Mouse (Mus musculus) embryonic facial prominence, embryonic 11.5 days (tissue): Measurements from ENCODE around the gene Tent5b. TPM values are rescaled to one million over a fixed set of nuclear protein-coding genes. Genes with fewer than 3 reads are reported as not detected.

Experiments used
- ATAC-seq: fragments of 200-750 bp; cut with Nextera tagmentation; replicated peaks from 2 replicates; pipeline ENCODE4 v1.8.0; 2017; ENCODE audit warnings: low read depth; ENCODE audit not compliant: insufficient number of reproducible peaks, low FRiP score, low TSS enrichment
- DNase-seq: peaks from one replicate; pipeline ENCODE4 v3.0.0-alpha.2; 2015; ENCODE audit warnings: low spot score
- H3K27ac ChIP-seq: fragments of 300-500 bp; sonication (generic); replicated peaks from 2 replicates; pipeline ENCODE4 v1.5.1; 2014; ENCODE audit warnings: mild to moderate bottlenecking, low read depth, low read length, control low read depth
- H3K27me3 ChIP-seq: fragments of 300-500 bp; sonication (generic); 2 replicates; pipeline ENCODE4 v1.6.1; 2014; ENCODE audit warnings: mild to moderate bottlenecking, low read length, moderate library complexity, mixed read lengths; ENCODE audit not compliant: control insufficient read depth, insufficient read depth
- H3K36me3 ChIP-seq: fragments of 300-500 bp; sonication (generic); replicated peaks from 2 replicates; pipeline ENCODE4 v1.6.1; 2014; ENCODE audit warnings: low read depth, mild to moderate bottlenecking, low read length, moderate library complexity, mixed read lengths; ENCODE audit not compliant: control insufficient read depth, insufficient read depth
- H3K4me1 ChIP-seq: fragments of 300-500 bp; sonication (generic); 2 replicates; pipeline ENCODE4 v1.6.1; 2014; ENCODE audit warnings: low read length, mixed read lengths; ENCODE audit not compliant: control insufficient read depth, insufficient read depth
- H3K4me2 ChIP-seq: fragments of 300-500 bp; sonication (generic); 2 replicates; pipeline ENCODE4 v1.6.1; 2014; ENCODE audit warnings: low read depth, mild to moderate bottlenecking, control low read depth, low read length, moderate library complexity
- H3K4me3 ChIP-seq: fragments of 300-500 bp; sonication (generic); 2 replicates; pipeline ENCODE4 v1.5.1; 2014; ENCODE audit warnings: low read depth, low read length, control low read depth
- H3K9ac ChIP-seq: fragments of 300-500 bp; sonication (generic); replicated peaks from 2 replicates; pipeline ENCODE4 v1.6.1; 2014; ENCODE audit warnings: mild to moderate bottlenecking, control low read depth, low read length
- H3K9me3 ChIP-seq: fragments of 300-500 bp; sonication (generic); replicated peaks from 2 replicates; pipeline ENCODE4 v1.6.1; 2016; ENCODE audit warnings: mild to moderate bottlenecking, low read length, inconsistent platforms, mixed read lengths; ENCODE audit not compliant: control insufficient read depth
- WGBS: fragments of 180-500 bp; shearing (Covaris S2); extraction: QIAGEN DNeasy Blood & Tissue Kit; methylation state at CpG from one replicate; pipeline ENCODE4 v1.1.7; 2014; 5-methylcytosine and 5-hydroxymethylcytosine counted together
- polyA plus RNA-seq: library from polyadenylated mRNA; unstranded; fragments of >200 nt; fragmentation: Nextera tagmentation; extraction: Ambion mirVana; gene quantifications from 2 replicates; pipeline ENCODE4 v1.2.1, GENCODE M21; 2014

Tent5b gene
- polyA plus RNA-seq, 1 experiment from 2014 or later: 0.93 TPM

GRCm38 (mm10) chr4:133458044-133458443, 21.9 kb upstream of the Tent5b start:
- Histone ChIP-seq H3K4me1 (no peaks in the 10 kb centered on the region), H3K27me3 (no peaks in the 10 kb centered on the region), H3K4me3 (no peak overlapping the region), H3K27ac (no peak overlapping the region), H3K9me3 (no peaks in the 10 kb centered on the region), H3K4me2 (no peak overlapping the region), H3K36me3 (no peaks in the 10 kb centered on the region), H3K9ac (no peak overlapping the region)
- ATAC-seq: no peak
- no peak for DNase-seq
- 85% methylated on average over 3 of the region's 3 CpGs for WGBS

DNA sequence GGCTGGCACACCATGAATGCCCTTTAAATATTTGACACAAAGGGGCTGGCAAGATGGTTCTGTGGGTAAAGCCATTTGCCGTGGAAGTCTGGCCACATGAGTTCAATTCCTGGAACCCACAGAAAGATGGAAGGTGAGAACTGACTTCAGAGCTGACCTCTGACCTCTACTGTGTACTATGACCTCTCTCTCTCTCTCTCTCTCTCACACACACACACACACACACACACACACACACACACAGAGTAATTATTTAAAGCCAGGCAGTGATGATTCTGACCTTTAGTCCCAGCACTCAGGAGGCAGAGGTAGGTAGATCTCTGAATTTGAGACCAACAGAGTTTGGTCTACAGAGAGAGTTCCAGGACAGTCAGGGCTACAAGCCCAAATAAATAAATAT, 19.9 kb upstream of the Tent5b start:
- Histone ChIP-seq H3K9me3 (no peaks in the 10 kb centered on the region), H3K4me1 (no peaks in the 10 kb centered on the region), H3K4me3 (no peak overlapping the region), H3K27ac (no peak overlapping the region), H3K36me3 (no peaks in the 10 kb centered on the region), H3K4me2 (no peak overlapping the region), H3K27me3 (no peaks in the 10 kb centered on the region), H3K9ac (no peak overlapping the region)
- DNase-seq: no peak
- 64% methylated on average over 1 of the region's 1 CpGs for WGBS
- ATAC-seq: no peak

DNA sequence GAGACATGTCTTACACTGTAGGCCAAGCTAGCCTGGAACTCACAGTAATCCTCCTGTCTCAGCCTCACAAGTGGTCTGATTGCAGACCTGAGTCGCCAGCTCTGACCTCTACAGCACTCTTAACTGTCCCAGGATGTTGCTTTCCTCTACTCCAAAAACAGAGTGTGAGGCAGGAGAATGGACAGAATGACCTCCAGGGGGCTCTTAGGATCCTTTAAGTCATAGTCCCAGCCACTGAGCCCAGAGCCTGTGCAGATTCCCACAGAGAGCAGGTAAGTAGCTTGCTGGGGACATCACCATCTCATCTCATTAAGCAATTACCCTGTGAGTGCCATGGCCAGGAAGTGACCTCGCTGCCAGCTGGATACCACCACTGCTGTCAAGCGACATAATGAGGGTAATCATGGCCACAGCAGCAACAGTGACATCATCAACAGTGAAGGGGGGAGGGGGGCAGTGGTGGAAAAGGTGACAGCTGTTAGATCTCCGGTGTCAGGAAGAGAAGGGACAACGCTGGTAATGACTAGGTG, 19.1 kb upstream of the Tent5b start:
- Histone ChIP-seq H3K9ac (no peak overlapping the region), H3K27ac (no peak overlapping the region), H3K9me3 (no peaks in the 10 kb centered on the region), H3K4me3 (no peak overlapping the region), H3K4me1 (no peaks in the 10 kb centered on the region), H3K4me2 (no peak overlapping the region), H3K36me3 (no peaks in the 10 kb centered on the region), H3K27me3 (no peaks in the 10 kb centered on the region)
- 46% methylated on average over 5 of the region's 5 CpGs for WGBS
- ATAC-seq (no peak), DNase-seq (no peak)

DNA sequence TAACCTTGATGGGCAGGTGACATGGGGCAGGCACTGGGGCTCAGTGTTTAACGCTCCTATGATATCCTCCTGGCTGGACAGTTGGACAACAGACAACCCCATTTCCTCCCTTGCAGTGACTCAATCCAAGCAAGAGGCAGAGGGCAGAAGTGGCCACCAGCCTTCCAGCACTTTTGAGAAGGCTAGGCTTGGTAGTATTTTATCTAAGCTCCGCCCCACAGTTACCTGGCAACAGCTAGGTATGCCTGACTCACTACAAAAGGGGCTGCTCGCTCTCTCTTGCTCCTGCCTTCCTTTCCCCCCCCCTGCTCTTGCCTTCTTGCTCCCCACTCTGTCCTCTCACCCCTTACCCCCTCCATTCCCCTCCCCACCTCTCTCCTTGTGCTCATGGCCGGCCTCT, 18.6 kb upstream of the Tent5b start:
- no peaks in the 10 kb centered on the region for H3K36me3 ChIP-seq
- H3K4me3 ChIP-seq: no peak overlapping the region
- DNase-seq: no peak
- H3K4me1 ChIP-seq: no peaks in the 10 kb centered on the region
- no peaks in the 10 kb centered on the region for H3K9me3 ChIP-seq
- 71% methylated on average over 4 of the region's 4 CpGs for WGBS
- no peak overlapping the region for H3K27ac ChIP-seq
- no peaks in the 10 kb centered on the region for H3K27me3 ChIP-seq
- ATAC-seq: no peak
- no peak overlapping the region for H3K4me2 ChIP-seq
- no peak overlapping the region for H3K9ac ChIP-seq

- H3K4me2 ChIP-seq: no peak overlapping the region
- no peak overlapping the region for H3K27ac ChIP-seq
- H3K4me1 ChIP-seq: 0 out of 2 replicates have a peak, but pooled peaks cover 1% of the 10 kb centered on the region
- WGBS: 67% methylated on average over 6 of the region's 6 CpGs
- H3K36me3 ChIP-seq: no peaks in the 10 kb centered on the region
- no peak overlapping the region for H3K4me3 ChIP-seq
- ATAC-seq: no peak
- no peak overlapping the region for H3K9ac ChIP-seq
- H3K9me3 ChIP-seq: no peaks in the 10 kb centered on the region
- H3K27me3 ChIP-seq: no peaks in the 10 kb centered on the region
- DNase-seq: no peak
Observed at GRCm38 (mm10) chr4:133463184-133463583, 16.7 kb upstream of the Tent5b start.

DNA sequence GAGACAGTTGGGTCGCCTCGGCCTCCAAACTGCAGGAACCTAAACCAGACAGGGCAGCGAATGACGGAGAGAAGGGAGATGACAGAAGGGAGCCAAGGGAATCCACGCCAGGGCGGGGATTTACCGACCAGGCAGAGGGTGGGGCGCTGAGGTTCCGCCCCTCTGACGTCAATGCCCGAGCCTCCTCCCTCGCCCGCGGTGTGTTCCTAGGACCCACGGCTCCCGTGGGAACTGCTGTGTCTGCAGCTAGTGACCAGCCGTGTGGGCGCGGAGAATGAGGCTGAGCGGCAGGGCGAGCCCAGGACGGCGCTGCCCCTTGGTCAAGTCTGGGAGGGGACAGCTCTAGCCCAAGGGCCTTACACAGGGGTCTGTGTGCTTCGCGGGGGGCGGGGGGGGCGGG, 11.9 kb upstream of the Tent5b start:
- Histone ChIP-seq H3K36me3 (no peaks in the 10 kb centered on the region), H3K9me3 (no peaks in the 10 kb centered on the region), H3K27ac (no peak overlapping the region), H3K4me3 (peak overlapping the region; percentile 40), H3K27me3 (0 out of 2 replicates have a peak, but pooled peaks cover 3% of the 10 kb centered on the region), H3K9ac (peak overlapping the region; percentile 46), H3K4me2 (peak overlapping the region; percentile 80), H3K4me1 (peaks cover 2% of the 10 kb centered on the region; the same call in 1 of the 2 replicates)
- ATAC-seq (peak; percentile 58; the same call in 1 of the 2 replicates), DNase-seq (peak; percentile 78)
- under 1% methylated on average over 27 of the region's 27 CpGs for WGBS

DNA sequence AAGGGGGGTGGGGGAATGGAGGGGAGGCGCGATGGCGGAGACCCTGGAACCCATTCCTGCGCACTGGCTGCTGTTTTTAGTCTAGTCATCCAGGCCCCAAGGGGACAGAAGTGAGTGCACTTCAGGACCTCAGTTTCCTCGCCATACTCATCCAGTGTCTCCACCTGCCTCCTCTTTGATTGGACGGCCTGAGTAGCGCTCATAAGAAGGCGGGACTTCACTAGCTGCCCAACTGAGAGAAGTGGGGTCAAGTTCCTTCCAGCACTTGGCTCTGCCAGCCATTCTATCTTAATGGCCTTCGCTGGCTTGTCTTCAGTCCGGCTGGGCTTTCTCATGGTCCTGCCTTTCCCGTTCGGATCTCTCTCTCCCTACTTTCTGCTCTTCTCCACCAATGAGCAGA, 10.8 kb upstream of the Tent5b start:
- DNase-seq (peak; percentile 42), ATAC-seq (no peak)
- Histone ChIP-seq H3K4me1 (peaks cover 2% of the 10 kb centered on the region; the same call in 1 of the 2 replicates), H3K4me3 (peak overlapping the region; percentile 11), H3K36me3 (no peaks in the 10 kb centered on the region), H3K9ac (no peak overlapping the region), H3K27ac (no peak overlapping the region), H3K27me3 (0 out of 2 replicates have a peak, but pooled peaks cover 3% of the 10 kb centered on the region), H3K9me3 (no peaks in the 10 kb centered on the region), H3K4me2 (peak overlapping the region; percentile 28; the same call in 1 of the 2 replicates)
- WGBS: 16% methylated on average over 12 of the region's 12 CpGs

DNA sequence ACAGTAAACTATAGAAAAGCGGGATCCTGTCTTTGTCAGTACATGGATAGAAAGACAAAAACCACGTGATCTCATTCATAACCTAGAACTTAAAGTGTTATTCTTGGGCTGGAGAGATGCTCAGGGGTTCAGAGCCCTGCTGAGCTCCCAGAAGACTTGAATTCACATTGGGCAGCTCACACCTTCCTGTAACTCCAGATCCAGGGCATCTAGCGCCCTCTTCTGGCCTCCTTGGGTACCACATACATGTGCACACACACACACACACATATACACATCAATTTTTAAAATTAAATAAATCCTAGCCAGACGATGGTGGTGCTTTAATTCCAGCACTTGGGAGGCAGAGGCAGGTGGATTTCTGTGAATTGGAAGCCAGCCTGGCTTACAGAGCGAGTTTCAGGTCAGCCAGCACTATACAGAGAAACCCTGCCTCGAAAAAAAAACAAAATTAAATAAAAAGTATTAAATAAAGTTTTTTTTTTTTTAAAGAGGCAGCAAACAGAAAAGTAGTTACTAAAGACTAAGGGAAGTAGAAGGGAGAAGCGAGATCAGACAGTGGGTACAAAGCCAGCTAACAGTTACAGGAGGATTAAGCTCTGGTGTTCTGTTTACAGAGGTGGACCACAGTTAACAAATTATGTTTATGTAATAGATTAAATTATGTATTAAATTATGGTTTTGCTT, 8.7 kb upstream of the Tent5b start:
- DNase-seq (no peak), ATAC-seq (no peak)
- Histone ChIP-seq H3K9me3 (no peaks in the 10 kb centered on the region), H3K9ac (no peak overlapping the region), H3K36me3 (no peaks in the 10 kb centered on the region), H3K4me2 (no peak overlapping the region), H3K4me3 (no peak overlapping the region), H3K4me1 (peaks cover 2% of the 10 kb centered on the region; the same call in 1 of the 2 replicates), H3K27ac (no peak overlapping the region), H3K27me3 (0 out of 2 replicates have a peak, but pooled peaks cover 3% of the 10 kb centered on the region)
- WGBS: 80% methylated on average over 7 of the region's 7 CpGs
